Mouse (Mus musculus): ENCODE data around the gene Gpr31b.
"Not testable (repeated sequence)": the region's sequence is repeated elsewhere in the genome, so short reads cannot be mapped to it uniquely, and the experiment has no call there.

Gene Gpr31b

GRCm38 (mm10) chr17:13052124-13052813 is at the start of gene Gpr31b:
TSS of gene Gpr31b (minus strand) at chr17:13052296.
- not testable (repeated sequence) for DNase-seq

GRCm38 (mm10) chr17:13092960-13093359 is 40.9 kb upstream of the Gpr31b start:
- DNase-seq, result not testable (repeated sequence)

- not testable (repeated sequence) for DNase-seq
Observed at GRCm38 (mm10) chr17:13092100-13092764, 40.1 kb upstream of the Gpr31b start.

GRCm38 (mm10) chr17:13091510-13091909 is 39.4 kb upstream of the Gpr31b start:
- not testable (repeated sequence) for DNase-seq

GRCm38 (mm10) chr17:13069227-13069626 is 17.1 kb upstream of the Gpr31b start:
- DNase-seq, result not testable (repeated sequence)

GRCm38 (mm10) chr17:13067864-13068385 is 15.8 kb upstream of the Gpr31b start:
- DNase-seq, result not testable (repeated sequence)

- not testable (repeated sequence) for DNase-seq
Observed at GRCm38 (mm10) chr17:13062882-13063281, 10.8 kb upstream of the Gpr31b start.

- DNase-seq, result not testable (repeated sequence)
Observed at GRCm38 (mm10) chr17:13060804-13061203, 8.7 kb upstream of the Gpr31b start, which contains the start of gene Tcp10b. TSS of gene Tcp10b (plus strand) at chr17:13061104.

GRCm38 (mm10) chr17:13043846-13044673 is 8.0 kb downstream of the Gpr31b start:
- DNase-seq, result peak; percentile 71 to 73

- not testable (repeated sequence) for DNase-seq
Observed at GRCm38 (mm10) chr17:13036627-13037192, 15.4 kb downstream of the Gpr31b start.

- DNase-seq, result no peak
Observed at GRCm38 (mm10) chr17:13013316-13013715, 38.8 kb downstream of the Gpr31b start.

GRCm38 (mm10) chr17:13009887-13010286 is 42.2 kb downstream of the Gpr31b start:
- peak; percentile 26 to 41 for DNase-seq

GRCm38 (mm10) chr17:13008528-13008927 is 43.6 kb downstream of the Gpr31b start:
- DNase-seq, result peak; percentile 31 to 38

- DNase-seq, result peak; percentile 99
Observed at GRCm38 (mm10) chr17:13007730-13008425, 44.2 kb downstream of the Gpr31b start.

GRCm38 (mm10) chr17:13006984-13007383 is 45.1 kb downstream of the Gpr31b start:
- no peak for DNase-seq

- DNase-seq, result not testable (repeated sequence)
Observed at GRCm38 (mm10) chr17:13006546-13006945, 45.5 kb downstream of the Gpr31b start, which contains the start of gene Sod2. TSS of gene Sod2 (plus strand) at chr17:13006846.

- DNase-seq, result not testable (repeated sequence)
Observed at GRCm38 (mm10) chr17:13004436-13004835, 47.7 kb downstream of the Gpr31b start.

GRCm38 (mm10) chr17:13002243-13002642 is 49.9 kb downstream of the Gpr31b start:
- DNase-seq, result not testable (repeated sequence)

Measured in cerebellum, postnatal 14 days (tissue).